Mouse (Mus musculus) c-Kit-positive CD71-negative TER-119-negative erythroid progenitor cells, embryonic 14.5 days (primary cell): ENCODE measurements around the gene Gm10945.
A peak's percentile ranks its signal among the peaks of the same experiment; 100 is the strongest.

Experiments
- DNase-seq: peaks from one replicate; pipeline ENCODE4 v3.0.0-alpha.2; 2013; ENCODE audit warnings: low read depth

The Gm10945 gene

DNA sequence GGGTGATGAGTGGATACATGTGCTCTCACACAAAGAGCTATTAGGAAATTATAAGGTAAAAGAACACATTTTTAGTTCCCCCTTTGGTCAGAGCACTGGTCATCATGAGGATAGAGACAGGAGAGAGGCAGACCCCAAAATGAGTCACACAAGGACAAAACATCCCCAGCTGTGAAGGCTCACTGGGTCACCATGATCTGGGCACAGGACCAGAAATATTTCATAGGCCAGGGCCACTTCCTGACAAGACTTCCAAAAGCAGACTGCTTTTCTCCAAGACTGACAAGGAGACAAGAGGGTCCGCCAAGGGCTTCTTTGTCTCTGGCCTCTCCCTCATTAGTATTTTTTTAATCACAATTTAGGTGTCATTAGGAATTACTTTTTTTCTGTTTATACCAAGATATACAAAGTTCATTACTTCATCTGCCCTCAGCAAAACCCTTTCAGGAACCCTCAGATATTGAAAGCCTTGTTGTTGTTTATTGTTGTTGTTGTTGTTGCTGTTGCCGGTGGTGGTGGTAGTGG lies at the start of gene Gm10945:
TSS of gene Gm10945 (minus strand) at position 475 of the 525 bp plus-strand sequence.
- DNase-seq = no peak

GRCm38 (mm10) chr10:6790226-6790625 lies 28.7 kb upstream of the Gm10945 start:
- DNase-seq = no peak

DNA sequence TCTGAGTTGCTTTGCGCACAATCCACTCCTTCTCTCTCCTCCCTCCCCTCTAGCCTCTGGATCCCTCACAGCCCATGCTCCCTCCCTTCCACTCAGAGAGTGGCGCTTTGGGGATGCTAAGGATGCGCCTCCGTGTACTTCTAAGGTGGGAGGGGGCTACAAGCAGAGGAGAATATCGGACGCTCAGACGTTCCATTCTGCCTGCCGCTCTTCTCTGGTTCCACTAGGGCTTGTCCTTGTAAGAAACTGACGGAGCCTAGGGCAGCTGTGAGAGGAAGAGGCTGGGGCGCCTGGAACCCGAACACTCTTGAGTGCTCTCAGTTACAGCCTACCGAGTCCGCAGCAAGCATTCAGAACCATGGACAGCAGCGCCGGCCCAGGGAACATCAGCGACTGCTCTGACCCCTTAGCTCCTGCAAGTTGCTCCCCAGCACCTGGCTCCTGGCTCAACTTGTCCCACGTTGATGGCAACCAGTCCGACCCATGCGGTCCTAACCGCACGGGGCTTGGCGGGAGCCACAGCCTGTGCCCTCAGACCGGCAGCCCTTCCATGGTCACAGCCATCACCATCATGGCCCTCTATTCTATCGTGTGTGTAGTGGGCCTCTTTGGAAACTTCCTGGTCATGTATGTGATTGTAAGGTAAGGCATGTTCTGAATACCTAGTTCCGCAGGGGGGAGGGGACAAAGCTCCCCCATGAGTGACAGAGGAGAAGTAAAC lies 27.1 kb upstream of the Gm10945 start:
- DNase-seq = peak; percentile 18

- no peak for DNase-seq
Measured at GRCm38 (mm10) chr10:6758206-6758605, 3.4 kb downstream of the Gm10945 start, which contains the start of gene Oprm1. TSS of gene Oprm1 (plus strand) at chr10:6758506.

DNA sequence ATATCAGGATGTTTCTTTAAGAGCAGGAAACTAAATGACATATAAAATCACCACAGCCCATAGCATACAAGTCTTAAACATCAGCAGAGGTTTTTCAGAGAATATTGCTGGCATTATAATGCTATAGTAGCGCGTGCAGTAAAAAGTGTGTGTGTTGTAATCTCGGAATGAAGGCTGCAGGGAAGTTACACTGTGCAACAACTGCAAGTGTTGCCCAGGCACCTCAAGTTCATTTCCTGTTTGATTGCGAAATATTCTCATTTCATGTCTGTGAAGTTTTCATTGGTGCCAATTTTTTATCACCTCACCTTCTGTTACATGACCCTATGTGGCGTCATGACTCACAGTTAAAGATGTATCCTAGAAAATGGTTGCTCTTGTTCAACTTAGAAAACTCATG lies 8.2 kb downstream of the Gm10945 start:
- DNase-seq = no peak

GRCm38 (mm10) chr10:6728469-6728868 lies 33.1 kb downstream of the Gm10945 start:
- no peak for DNase-seq

GRCm38 (mm10) chr10:6723765-6724164 lies 37.8 kb downstream of the Gm10945 start:
- DNase-seq = no peak

DNA sequence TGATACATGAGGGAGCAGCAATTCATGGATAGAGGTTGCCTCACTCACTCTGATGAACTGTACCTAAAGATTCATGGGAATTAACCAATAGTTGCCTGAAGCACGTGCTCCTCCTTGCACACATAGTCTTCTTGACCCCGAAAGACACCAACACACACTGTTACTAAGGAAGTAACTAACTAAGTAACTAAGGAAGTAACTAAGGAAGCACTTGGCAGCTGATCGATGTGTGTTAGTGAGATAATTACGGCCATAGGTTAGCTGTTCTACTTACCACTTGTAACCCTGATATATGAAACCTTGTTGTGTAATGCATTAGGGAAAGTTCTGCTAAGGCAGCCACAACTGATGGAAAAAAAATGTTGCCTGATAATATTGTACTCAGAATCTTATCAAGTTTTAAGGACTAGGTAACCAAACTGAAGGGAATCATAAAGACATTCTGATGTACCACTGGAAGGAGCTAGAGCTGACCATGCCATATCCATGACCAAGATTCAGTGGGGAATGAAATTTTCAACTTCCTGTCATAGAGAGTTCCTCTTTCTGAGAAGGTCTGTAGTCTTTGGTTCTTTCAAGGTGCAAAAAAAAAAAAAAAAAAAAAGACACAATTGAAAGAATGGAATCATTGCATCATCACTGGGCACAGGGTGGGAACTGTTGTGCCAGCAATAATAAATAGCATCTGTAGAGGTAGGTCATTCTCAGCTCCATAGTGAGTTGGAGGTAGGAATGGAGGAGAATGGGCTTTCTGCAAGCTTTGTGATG lies 44.2 kb downstream of the Gm10945 start:
- DNase-seq = peak; percentile 20

DNA sequence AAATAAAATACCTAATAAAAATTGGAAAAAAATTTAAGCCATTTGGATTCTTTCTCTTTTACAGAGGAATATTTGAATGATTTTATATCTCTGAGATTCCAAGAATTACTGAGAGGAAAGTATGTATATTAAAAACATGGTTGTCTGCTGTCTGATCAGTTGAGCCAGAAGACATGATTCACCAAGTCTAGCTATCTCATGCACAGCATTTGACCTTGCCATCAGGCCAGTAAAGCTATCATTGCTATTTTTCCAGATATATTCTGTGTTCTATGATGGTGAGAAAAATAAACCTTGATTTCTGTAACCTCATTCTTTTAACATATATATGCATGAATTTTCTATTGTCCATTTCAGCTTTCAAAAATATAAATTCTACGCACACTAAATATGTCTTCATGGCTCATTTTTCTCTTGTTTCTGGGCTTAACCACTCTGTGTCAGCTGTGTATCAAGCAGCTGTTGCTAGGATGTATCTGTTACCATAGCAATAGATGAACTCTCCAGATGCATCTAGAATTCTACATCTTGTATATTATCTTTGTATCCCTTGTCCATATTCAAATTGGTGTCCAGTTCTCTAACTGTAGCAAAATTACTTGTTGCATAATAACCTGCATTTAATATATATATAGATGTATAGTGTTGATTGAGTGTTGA lies 56.2 kb downstream of the Gm10945 start:
- DNase-seq = no peak

DNA sequence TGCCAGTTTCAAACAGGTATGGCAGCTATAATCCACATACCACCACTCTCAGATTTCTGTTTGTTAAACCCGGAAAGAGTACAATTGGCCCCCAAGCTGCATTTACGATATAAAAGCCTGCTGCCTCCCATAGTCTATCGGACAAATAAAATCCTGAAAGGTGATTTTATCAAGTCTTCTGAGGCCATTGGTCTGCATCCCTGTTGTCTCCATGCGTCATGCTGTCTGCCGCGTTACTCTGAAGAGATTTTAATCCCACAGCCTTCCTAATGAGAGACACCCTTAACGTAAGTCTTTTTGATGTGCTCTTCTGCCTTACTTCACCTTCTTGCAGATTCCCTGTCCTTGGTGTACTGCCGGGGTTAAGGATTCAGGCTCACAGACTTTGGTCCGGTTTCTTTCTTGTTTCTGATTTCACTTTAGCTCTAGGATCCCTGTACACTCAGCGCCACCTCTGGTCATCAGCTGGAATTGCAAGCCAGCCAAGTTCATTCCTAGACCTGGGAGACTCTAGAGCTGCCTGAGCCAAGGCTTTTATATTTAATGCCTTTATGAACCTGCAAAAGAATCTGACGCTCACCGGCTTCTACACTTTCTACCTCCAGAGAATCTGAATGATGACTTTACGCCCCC lies 67.2 kb downstream of the Gm10945 start:
- DNase-seq = peak; percentile 29
